Mouse (Mus musculus) liver, adult 2 months (tissue): Measurements from ENCODE around the gene Pkd1l2.

Experiments
- CTCF ChIP-seq: fragments of 200-500 bp; IDR thresholded peaks from 2 replicates; pipeline ENCODE4 v1.5.1; 2011; ENCODE audit warnings: low read depth, low read length, control low read depth
- POLR2A ChIP-seq: fragments of 200-500 bp; IDR thresholded peaks from 2 replicates; pipeline ENCODE4 v1.6.1; 2011; ENCODE audit warnings: low read length, control low read depth; ENCODE audit not compliant: insufficient read depth; ENCODE audit errors: extremely low read depth

DNA sequence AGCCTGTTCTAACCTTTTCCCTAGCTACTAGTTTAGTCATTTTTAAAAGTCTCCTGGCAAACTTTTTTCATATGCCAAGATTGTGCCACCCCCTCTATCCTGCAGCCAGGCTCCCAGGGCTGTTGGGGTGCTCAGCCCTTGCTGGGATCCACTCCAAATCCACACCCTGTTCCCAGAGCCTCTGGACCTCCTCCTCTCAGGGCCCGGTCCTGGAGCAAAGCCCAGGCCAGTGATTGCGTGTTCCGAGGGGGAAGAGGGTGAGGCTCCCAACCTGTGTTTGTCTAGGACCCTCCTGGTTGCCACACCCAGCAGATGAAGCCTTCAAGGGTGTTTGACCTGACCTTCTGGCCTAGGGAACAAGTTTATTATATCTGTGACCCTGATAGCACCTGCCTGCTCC, 29.4 kb upstream of the Pkd1l2 start:
- no peak for TF ChIP-seq CTCF
- no peak for TF ChIP-seq POLR2A
